Mouse (Mus musculus) liver, adult 2 months (tissue): ENCODE measurements around the gene Msrb3.

Experiments
- CTCF ChIP-seq: fragments of 200-500 bp; IDR thresholded peaks from 2 replicates; pipeline ENCODE4 v1.5.1; 2011; ENCODE audit warnings: low read depth, low read length, control low read depth
- POLR2A ChIP-seq: fragments of 200-500 bp; IDR thresholded peaks from 2 replicates; pipeline ENCODE4 v1.6.1; 2011; ENCODE audit warnings: low read length, control low read depth; ENCODE audit not compliant: insufficient read depth; ENCODE audit errors: extremely low read depth

DNA sequence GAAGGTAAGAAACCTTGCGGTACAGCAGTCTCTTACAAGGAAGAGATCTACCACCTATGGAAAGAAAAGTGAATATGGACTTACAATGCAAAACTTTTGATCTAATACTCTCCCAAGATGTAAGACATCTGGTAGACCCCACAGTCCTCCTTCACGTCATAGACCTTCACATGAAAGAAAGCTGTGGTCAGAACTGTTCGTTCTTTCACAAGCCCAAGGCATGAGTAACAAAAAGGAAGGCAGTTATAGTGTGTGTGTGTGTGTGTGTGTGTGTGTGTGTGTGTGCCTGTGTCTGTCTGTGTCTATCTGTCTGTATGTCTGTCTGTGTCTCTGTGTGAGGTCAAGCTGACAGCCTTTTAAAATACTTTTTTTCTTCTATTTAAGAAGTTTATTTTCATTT is 131.5 kb downstream of the Msrb3 start:
- TF ChIP-seq CTCF (no peak), POLR2A (no peak)
